Mouse (Mus musculus): ENCODE data around the gene Smdt1. TPM values are rescaled to one million over a fixed set of nuclear protein-coding genes. Genes with fewer than 3 reads are reported as not detected.

The Smdt1 gene
- polyA plus RNA-seq (2012; fragmentation: generic; extraction: Trizol): 665 TPM

- H3ac ChIP-seq (ENCODE audit: control insufficient read depth, insufficient read length): no peak within 1 kb of the TSS
- H3K79me2 ChIP-seq (ENCODE audit: control insufficient read depth, insufficient read depth): peaks cover 5% of the 10 kb centered on the region
- no peaks in the 10 kb centered on the region for H3K27me3 ChIP-seq (ENCODE audit: control insufficient read depth, insufficient read depth, insufficient read length)
- peak within 1 kb of the TSS; percentile 55 for H3K4me3 ChIP-seq
- H3K4me2 ChIP-seq (ENCODE audit: low read depth): peak within 1 kb of the TSS; percentile 98
- peaks cover 10% of the 10 kb centered on the region for H3K36me3 ChIP-seq (ENCODE audit: control insufficient read depth, insufficient read depth)
- TF ChIP-seq CEBPB (IDR thresholded peaks at IDR 0.05; ENCODE audit: insufficient read depth, poor library complexity, severe bottlenecking): no peak
- no peak for TF ChIP-seq TCF12 (IDR thresholded peaks at IDR 0.05; ENCODE audit: insufficient read depth, poor library complexity, severe bottlenecking)
- peak in 1 of 3 experiments; percentile 4 for TF ChIP-seq MYOD1 (IDR thresholded peaks at IDR 0.05; ENCODE audit: control insufficient read depth in 1 of 3, insufficient read length in 2 of 3, low read depth in 2 of 3)
- TF ChIP-seq POLR2A (IDR thresholded peaks at IDR 0.05; ENCODE audit: insufficient read length, low read depth): peak; percentile 75
- peak; percentile 19 for TF ChIP-seq SRF (IDR thresholded peaks at IDR 0.05; ENCODE audit: control insufficient read depth, insufficient read length, low read depth)
Measured at GRCm38 (mm10) chr15:82338593-82339112, at the start of gene Smdt1, which contains the start of the genes Naga and Pheta2. Gene Smdt1, plus strand, starts transcription at chr15:82338959. Gene Naga, minus strand, starts transcription at chr15:82338925. Gene Pheta2, plus strand, starts transcription at chr15:82338942.

- Histone ChIP-seq H3ac (ENCODE audit: control insufficient read depth, insufficient read length) (no peak overlapping the region), H3K4me3 (no peak overlapping the region), H3K36me3 (ENCODE audit: control insufficient read depth, insufficient read depth) (no peaks in the 10 kb centered on the region), H3K79me2 (ENCODE audit: control insufficient read depth, insufficient read depth) (no peaks in the 10 kb centered on the region), H3K4me2 (ENCODE audit: low read depth) (no peak overlapping the region), H3K27me3 (ENCODE audit: control insufficient read depth, insufficient read depth, insufficient read length) (peaks cover 48% of the 10 kb centered on the region)
- no peak for TF ChIP-seq POLR2A (IDR thresholded peaks at IDR 0.05; ENCODE audit: insufficient read length, low read depth)
- TF ChIP-seq MAX (IDR thresholded peaks at IDR 0.05; ENCODE audit: low read depth): no peak
- TF ChIP-seq REST (IDR thresholded peaks at IDR 0.05; ENCODE audit: insufficient read depth, insufficient read length): no peak
- TF ChIP-seq TCF12 (IDR thresholded peaks at IDR 0.05; ENCODE audit: insufficient read depth, poor library complexity, severe bottlenecking): no peak
Measured at GRCm38 (mm10) chr15:82290252-82290651, 48.5 kb upstream of the Smdt1 start.

DNA sequence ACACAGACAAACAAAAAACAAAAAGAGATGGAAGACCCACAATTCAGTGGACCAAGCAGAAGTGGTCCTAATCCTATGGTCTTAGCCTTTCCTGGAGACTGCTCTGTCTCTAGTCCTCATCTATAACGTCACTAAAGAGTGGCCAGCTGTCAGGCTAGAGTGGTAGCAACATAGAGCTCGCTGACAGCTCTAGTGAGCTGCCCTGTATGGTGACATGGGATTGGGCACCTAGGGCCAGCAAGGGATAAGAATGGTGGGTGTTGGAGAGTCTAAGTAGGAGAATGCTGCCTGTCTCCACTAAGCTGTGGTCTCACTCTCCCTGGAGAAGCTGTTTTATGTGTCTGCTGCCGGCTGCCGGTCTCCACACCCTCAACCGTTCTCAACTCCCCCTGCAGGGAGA, 45.9 kb upstream of the Smdt1 start:
- Histone ChIP-seq H3K79me2 (ENCODE audit: control insufficient read depth, insufficient read depth) (no peaks in the 10 kb centered on the region), H3K27me3 (ENCODE audit: control insufficient read depth, insufficient read depth, insufficient read length) (peaks cover 41% of the 10 kb centered on the region), H3K4me3 (no peak overlapping the region), H3ac (ENCODE audit: control insufficient read depth, insufficient read length) (no peak overlapping the region), H3K4me2 (ENCODE audit: low read depth) (no peak overlapping the region), H3K36me3 (ENCODE audit: control insufficient read depth, insufficient read depth) (no peaks in the 10 kb centered on the region)
- TF ChIP-seq USF1 (IDR thresholded peaks at IDR 0.05; ENCODE audit: low read depth) (no peak), POLR2AphosphoS2 (IDR thresholded peaks at IDR 0.05; ENCODE audit: insufficient read length, low read depth) (no peak), E2F4 (IDR thresholded peaks at IDR 0.05; ENCODE audit: insufficient read depth) (no peak), MYOD1 (IDR thresholded peaks at IDR 0.05; ENCODE audit: control insufficient read depth in 1 of 3, insufficient read length in 2 of 3, low read depth in 2 of 3) (no peak), TCF12 (IDR thresholded peaks at IDR 0.05; ENCODE audit: insufficient read depth, poor library complexity, severe bottlenecking) (no peak), SRF (IDR thresholded peaks at IDR 0.05; ENCODE audit: control insufficient read depth, insufficient read length, low read depth) (no peak), MAX (IDR thresholded peaks at IDR 0.05; ENCODE audit: low read depth) (no peak), REST (IDR thresholded peaks at IDR 0.05; ENCODE audit: insufficient read depth, insufficient read length) (no peak), CEBPB (IDR thresholded peaks at IDR 0.05; ENCODE audit: insufficient read depth, poor library complexity, severe bottlenecking) (no peak), MYOG (IDR thresholded peaks at IDR 0.05; ENCODE audit: control insufficient read depth in 1 of 3, insufficient read depth in 1 of 3, insufficient read length in 2 of 3, low read depth in 2 of 3) (no peak), POLR2A (IDR thresholded peaks at IDR 0.05; ENCODE audit: insufficient read length, low read depth) (no peak), TCF3 (IDR thresholded peaks at IDR 0.05; ENCODE audit: insufficient read length, low read depth) (no peak)

- TF ChIP-seq POLR2A (IDR thresholded peaks at IDR 0.05; ENCODE audit: insufficient read length, low read depth) (no peak), TCF3 (IDR thresholded peaks at IDR 0.05; ENCODE audit: insufficient read length, low read depth) (no peak), SRF (IDR thresholded peaks at IDR 0.05; ENCODE audit: control insufficient read depth, insufficient read length, low read depth) (no peak)
- H3K79me2 ChIP-seq (ENCODE audit: control insufficient read depth, insufficient read depth): no peaks in the 10 kb centered on the region
- no peaks in the 10 kb centered on the region for H3K36me3 ChIP-seq (ENCODE audit: control insufficient read depth, insufficient read depth)
- H3K4me3 ChIP-seq: no peak overlapping the region
- no peak overlapping the region for H3K4me2 ChIP-seq (ENCODE audit: low read depth)
- no peak overlapping the region for H3ac ChIP-seq (ENCODE audit: control insufficient read depth, insufficient read length)
- peaks cover 41% of the 10 kb centered on the region for H3K27me3 ChIP-seq (ENCODE audit: control insufficient read depth, insufficient read depth, insufficient read length)
Measured at GRCm38 (mm10) chr15:82293271-82293711, 45.5 kb upstream of the Smdt1 start.

GRCm38 (mm10) chr15:82294059-82294458, 44.7 kb upstream of the Smdt1 start:
- Histone ChIP-seq H3K36me3 (ENCODE audit: control insufficient read depth, insufficient read depth) (no peaks in the 10 kb centered on the region), H3K27me3 (ENCODE audit: control insufficient read depth, insufficient read depth, insufficient read length) (peaks cover 41% of the 10 kb centered on the region), H3K4me2 (ENCODE audit: low read depth) (no peak overlapping the region), H3ac (ENCODE audit: control insufficient read depth, insufficient read length) (no peak overlapping the region), H3K79me2 (ENCODE audit: control insufficient read depth, insufficient read depth) (no peaks in the 10 kb centered on the region), H3K4me3 (no peak overlapping the region)
- no peak for TF ChIP-seq POLR2A (IDR thresholded peaks at IDR 0.05; ENCODE audit: insufficient read length, low read depth)

Measured in myocyte (in vitro differentiated cells).